Mouse (Mus musculus) neural tube, embryonic 12.5 days (tissue): ENCODE measurements around the gene Vat1l. TPM values are rescaled to one million over a fixed set of nuclear protein-coding genes. Genes with fewer than 3 reads are reported as not detected.

ENCODE experiments used
- ATAC-seq: fragments of 200-750 bp; cut with Nextera tagmentation; 2 replicates; pipeline ENCODE4 v1.8.0; 2017; ENCODE audit warnings: low read depth, mild to moderate bottlenecking, moderate TSS enrichment, moderate library complexity; ENCODE audit not compliant: low FRiP score
- H3K27ac ChIP-seq: fragments of 300-500 bp; sonication (generic); 2 replicates; pipeline ENCODE4 v1.5.1; 2016
- H3K27me3 ChIP-seq: fragments of 300-500 bp; sonication (generic); replicated peaks from 2 replicates; pipeline ENCODE4 v1.6.1; 2016; ENCODE audit warnings: mild to moderate bottlenecking
- H3K36me3 ChIP-seq: fragments of 300-500 bp; sonication (generic); 2 replicates; pipeline ENCODE4 v1.6.1; 2016; ENCODE audit warnings: mild to moderate bottlenecking
- H3K4me1 ChIP-seq: fragments of 300-500 bp; sonication (generic); 2 replicates; pipeline ENCODE4 v1.6.1; 2016
- H3K4me2 ChIP-seq: fragments of 300-500 bp; sonication (generic); replicated peaks from 2 replicates; pipeline ENCODE4 v1.6.1; 2016; ENCODE audit warnings: mild to moderate bottlenecking
- H3K4me3 ChIP-seq: fragments of 300-500 bp; sonication (generic); 2 replicates; pipeline ENCODE4 v1.5.1; 2016
- H3K9ac ChIP-seq: fragments of 300-500 bp; sonication (generic); 2 replicates; pipeline ENCODE4 v1.6.1; 2016; ENCODE audit warnings: mild to moderate bottlenecking
- H3K9me3 ChIP-seq: fragments of 300-500 bp; sonication (generic); 2 replicates; pipeline ENCODE4 v1.6.1; 2016; ENCODE audit warnings: mild to moderate bottlenecking
- WGBS: fragments of 180-500 bp; shearing (Covaris S2); methylation state at CpG from one replicate; pipeline ENCODE4 v1.1.7; 2016; 5-methylcytosine and 5-hydroxymethylcytosine counted together
- polyA plus RNA-seq: library from polyadenylated mRNA; unstranded; fragments of >200 nt; fragmentation: Nextera tagmentation; extraction: Ambion mirVana; gene quantifications from 2 replicates; pipeline ENCODE4 v1.2.1, GENCODE M21; 2016

Gene Vat1l
- polyA plus RNA-seq, 1 experiment from 2014 or later, result 14.0 TPM

DNA sequence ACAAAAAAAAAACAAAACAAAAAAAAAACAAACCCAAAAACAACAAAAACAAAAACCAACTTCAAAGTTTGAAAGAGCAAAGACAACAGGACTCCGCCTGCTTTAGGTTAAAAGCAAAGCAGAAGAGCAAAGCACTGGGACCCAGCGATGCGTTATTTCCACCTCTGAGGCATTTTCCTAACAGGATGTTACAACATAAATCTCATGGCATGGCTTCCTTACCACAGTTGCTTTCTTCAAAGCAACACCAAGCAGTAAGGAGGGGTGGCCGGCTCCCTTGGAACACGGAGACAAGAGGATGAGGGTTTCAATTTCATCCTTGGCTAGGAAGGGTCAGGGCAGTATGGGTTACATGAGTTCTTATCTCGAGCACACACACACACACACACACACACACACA is 213.5 kb downstream of the Vat1l start:
- Histone ChIP-seq H3K27me3 (no peaks in the 10 kb centered on the region), H3K9me3 (no peaks in the 10 kb centered on the region), H3K4me3 (no peak overlapping the region), H3K4me2 (no peak overlapping the region), H3K9ac (no peak overlapping the region), H3K27ac (no peak overlapping the region), H3K4me1 (no peaks in the 10 kb centered on the region), H3K36me3 (no peaks in the 10 kb centered on the region)
- 67% methylated on average over 6 of the region's 6 CpGs for WGBS
- no peak for ATAC-seq

DNA sequence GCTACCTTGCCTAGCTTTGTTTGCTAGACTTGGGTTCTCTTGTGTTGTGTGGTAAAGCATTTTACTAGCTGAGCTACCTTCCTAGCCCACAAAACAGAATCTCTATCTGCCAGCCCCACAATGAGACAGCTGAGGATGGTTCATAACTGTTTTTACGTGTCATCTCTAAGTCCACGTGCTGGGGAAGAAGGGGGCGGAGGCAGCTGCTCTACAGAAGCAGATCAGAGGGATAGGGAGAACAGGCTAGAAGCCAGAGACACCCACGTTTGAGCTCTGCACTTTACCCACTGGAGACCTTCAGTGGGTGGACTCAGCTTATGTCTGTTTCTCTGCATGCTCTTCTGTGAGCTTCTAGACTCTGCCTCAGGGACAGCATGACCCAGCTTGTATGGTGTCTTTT is 216.1 kb downstream of the Vat1l start:
- WGBS, result 80% methylated on average over 4 of the region's 4 CpGs
- no peaks in the 10 kb centered on the region for H3K9me3 ChIP-seq

More for the DNA sequence above, 216.1 kb downstream of the Vat1l start:
- no peak overlapping the region for H3K27ac ChIP-seq
- H3K27me3 ChIP-seq, result no peaks in the 10 kb centered on the region
- no peaks in the 10 kb centered on the region for H3K4me1 ChIP-seq
- H3K9ac ChIP-seq, result no peak overlapping the region
- H3K36me3 ChIP-seq, result no peaks in the 10 kb centered on the region
- ATAC-seq, result no peak
- no peak overlapping the region for H3K4me3 ChIP-seq
- no peak overlapping the region for H3K4me2 ChIP-seq

Other genes with a start within 250 kb of the Vat1l start
- gene Nudt7, start 72.1 kb upstream of the Vat1l start, polyA plus RNA-seq, result 8.0 and 9.9 TPM in 2 replicates
- gene Clec3a, start 212.5 kb downstream of the Vat1l start, polyA plus RNA-seq, result 0.37 TPM in 1 of 2 replicates, not detected in the other
- 12.7 TPM in 2 replicates for gene Wwox, start 234.0 kb downstream of the Vat1l start, polyA plus RNA-seq